Mouse (Mus musculus): ENCODE measurements at regions not wholly inside any gene's neighbourhood (a gene's known extent, or its start where the extent isn't known, plus 50 kb on each side); places are given as distances from the start of the nearest gene placed in this dataset.

GRCm38 (mm10) chr10:111702435-111702834 is 196.3 kb downstream of the Phlda1 start:
- TF ChIP-seq GATA1 (IDR thresholded peaks at IDR 0.05; ENCODE audit: low read length) (no peak), TAL1 (IDR thresholded peaks at IDR 0.05; ENCODE audit: low read length) (no peak)
